Mouse (Mus musculus) adrenal gland, postnatal 14 days (tissue): ENCODE measurements at regions not wholly inside any gene's neighbourhood (a gene's known extent, or its start where the extent isn't known, plus 50 kb on each side); places are given as distances from the start of the nearest gene placed in this dataset.

Experiments used
- DNase-seq: peaks from one replicate; pipeline ENCODE4 v3.0.0; 2021; ENCODE audit warnings: mixed read lengths

- peak; percentile 70 for DNase-seq
Observed at GRCm38 (mm10) chr13:44509526-44510159, 219.6 kb upstream of the Jarid2 start.

GRCm38 (mm10) chr13:44513378-44514285 is 215.6 kb upstream of the Jarid2 start:
- no peak for DNase-seq

DNA sequence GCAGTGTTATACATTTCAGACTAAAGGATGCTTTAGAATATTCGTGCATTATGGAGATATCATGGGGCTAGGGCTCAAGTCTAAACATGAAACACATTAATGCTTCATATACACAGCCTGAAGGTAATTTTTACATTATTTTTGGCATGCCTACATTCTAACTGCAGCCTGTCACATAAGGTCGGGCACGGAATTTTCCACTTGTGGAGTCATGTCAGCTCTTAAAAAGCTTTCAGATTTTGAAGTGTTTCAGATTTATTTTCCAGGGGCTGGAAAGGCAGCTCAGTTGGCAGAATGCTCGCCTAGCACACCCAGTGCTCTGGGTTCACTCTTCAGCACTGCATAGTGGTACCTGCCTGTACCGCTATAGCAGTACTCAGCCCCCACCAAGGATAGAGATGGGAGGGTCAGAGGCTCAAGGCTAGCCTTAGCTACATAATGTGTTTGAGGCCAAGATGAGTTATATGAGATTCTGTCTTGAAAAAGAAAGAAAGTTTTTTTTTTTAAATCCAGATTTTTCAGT is 214.6 kb upstream of the Jarid2 start:
- DNase-seq, result no peak

GRCm38 (mm10) chr13:44516863-44517262 is 212.4 kb upstream of the Jarid2 start:
- DNase-seq, result no peak

GRCm38 (mm10) chr13:44517312-44517711 is 212.0 kb upstream of the Jarid2 start:
- DNase-seq, result no peak

DNA sequence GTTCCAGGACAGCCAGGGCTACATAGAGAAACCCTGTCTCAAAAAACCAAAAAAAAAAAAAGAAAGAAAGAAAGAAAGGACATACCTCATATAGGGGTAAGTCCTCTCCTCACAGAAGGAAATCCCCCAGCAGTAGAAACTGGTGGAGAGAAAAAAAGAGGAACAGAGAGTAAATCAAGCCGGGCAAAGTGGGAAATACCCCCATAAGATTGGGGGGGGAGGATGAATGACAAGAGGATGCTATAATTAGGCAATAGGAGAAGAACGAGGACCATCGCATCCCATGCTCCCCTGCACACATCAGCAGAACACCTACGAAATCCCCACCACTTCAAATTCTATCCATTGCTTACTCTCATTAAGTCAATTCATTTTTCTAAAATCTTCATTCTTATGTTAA is 211.1 kb upstream of the Jarid2 start:
- DNase-seq, result no peak

GRCm38 (mm10) chr13:44523516-44523915 is 205.8 kb upstream of the Jarid2 start:
- no peak for DNase-seq

DNA sequence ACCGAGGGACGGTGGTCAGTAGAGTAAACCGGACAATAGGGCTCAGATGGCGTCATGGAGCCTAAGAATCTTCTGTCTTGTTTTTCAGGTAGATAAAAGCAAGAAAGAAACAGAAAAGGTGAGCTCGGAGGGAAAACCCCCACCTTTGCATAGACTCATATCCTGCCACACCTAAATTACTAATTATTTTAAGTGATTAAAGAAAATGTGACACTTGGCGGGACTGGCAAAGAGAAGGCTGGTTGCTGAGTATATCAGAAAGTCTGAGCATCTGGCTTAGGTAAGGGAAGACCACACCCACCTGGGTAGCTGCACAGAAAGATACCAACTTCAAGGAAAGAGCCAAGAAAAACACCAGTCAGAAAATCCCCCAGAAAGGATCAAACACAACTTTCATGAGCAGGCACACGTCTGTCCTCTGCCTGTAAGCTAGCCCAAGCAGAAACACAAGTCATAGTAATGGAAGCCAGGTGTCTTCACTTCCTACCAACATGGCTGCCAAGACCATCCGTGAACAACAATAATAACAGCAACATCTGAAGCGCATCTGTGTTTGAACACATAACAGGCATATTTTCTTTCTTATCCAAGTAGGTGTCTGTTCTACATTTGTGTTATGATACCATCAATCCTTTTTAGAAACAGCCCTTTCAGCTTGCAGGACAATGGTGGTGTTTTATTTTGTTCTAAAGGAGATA is 198.3 kb upstream of the Jarid2 start:
- no peak for DNase-seq

- DNase-seq, result no peak
Observed at GRCm38 (mm10) chr13:44532631-44533180, 196.6 kb upstream of the Jarid2 start.

DNA sequence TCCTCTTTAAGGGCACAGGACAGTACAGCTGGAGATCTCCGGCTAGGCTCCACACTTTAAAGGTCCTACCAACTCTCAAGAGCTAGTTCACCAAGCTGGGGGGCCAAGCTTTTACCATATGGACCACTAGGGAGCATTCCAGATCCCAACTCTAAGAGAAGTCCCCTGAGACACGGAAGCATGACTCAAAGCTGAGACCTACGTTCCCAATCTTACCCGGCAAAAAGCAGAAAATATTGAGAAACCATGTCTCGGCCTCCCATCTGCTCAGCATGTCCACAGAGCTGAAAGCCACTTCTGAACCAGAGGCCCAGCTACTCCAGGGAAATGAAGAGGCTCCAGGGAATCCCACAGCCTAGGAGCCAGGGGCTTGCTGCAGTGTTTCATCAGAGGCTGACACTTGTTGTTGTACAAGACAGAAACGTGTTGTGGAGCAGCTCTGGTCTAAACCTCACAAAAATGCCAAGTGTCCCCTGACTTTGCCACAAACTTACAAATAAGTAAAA is 194.6 kb upstream of the Jarid2 start:
- peak; percentile 63 for DNase-seq

- DNase-seq, result no peak
Observed at GRCm38 (mm10) chr13:44535441-44535840, 193.8 kb upstream of the Jarid2 start.

DNA sequence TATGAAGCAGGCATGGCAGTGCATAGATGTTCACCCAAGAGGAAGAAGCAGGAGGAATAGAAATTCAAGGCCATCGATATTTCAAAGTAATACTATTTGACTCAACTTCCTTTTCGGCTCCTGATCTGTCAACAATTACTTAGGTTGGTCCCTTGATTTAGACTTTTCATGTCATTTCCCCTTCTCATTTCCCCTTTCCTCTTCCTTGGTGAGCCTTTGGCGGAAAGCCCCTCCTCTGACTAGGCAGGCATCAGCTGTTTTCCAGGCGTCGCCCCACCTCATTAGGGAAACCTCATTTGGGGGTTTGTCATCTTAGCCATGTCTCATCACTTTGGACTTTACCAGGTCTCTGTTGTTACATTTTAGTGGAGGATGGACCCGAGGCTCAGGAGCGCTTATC is 191.0 kb upstream of the Jarid2 start:
- DNase-seq, result no peak

DNA sequence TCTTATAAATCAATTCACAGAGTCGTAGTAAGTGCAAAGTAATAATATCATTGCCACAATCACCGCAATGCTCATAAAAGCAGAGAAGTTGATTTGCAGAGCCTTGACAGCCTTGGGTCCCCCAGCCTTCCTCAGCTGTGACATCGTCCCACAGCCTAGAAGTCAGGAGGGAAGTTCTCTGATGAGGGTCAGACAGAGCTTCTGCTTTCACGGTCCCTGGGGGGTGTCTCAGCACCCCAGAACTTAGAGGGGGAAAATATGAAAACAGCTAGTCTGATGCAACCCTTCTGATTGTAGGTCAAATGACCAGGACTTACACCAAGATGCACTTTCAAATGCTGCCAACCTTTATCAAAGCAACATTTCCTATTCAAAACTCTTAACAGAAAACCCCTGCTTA is 188.9 kb upstream of the Jarid2 start:
- DNase-seq, result no peak

DNA sequence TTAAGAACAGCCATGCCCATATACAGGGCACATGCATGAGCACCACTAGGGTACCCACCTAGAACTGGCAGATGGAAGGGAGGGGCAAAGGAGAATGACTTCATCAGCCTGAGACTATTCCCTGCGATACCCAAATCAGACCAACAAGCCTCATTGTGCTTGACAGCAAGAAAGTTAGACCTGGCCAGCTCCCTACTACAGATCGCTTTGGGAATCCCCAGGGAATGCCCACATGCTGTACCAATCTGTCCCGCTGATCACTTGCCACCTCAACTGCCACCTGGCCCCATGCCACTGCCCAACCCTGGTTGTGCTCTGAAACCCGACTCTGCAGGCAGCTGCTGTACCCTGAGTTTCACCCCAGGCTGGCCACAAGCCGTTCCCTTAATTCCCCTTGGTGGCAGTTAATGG is 188.0 kb upstream of the Jarid2 start:
- DNase-seq, result peak; percentile 82

DNA sequence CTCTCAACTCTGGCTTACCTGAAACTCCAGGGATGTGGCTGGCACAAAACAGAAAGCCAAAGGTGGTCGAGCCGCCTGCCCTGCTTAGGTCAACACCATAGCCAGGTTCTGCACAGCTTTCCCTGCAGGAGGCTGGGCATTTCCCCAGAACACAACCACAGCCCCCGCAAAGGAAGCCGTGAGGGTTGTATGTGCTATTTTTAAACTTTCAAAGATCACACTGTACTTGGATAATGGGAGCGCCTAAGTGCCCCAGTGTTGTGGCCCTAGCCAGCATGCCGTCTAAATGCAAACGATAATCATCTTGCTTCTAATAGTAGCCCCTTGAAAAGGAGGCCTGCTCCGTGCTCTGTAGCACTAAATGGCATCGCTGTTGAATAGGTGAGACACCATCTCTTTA is 184.5 kb upstream of the Jarid2 start:
- DNase-seq, result no peak

- no peak for DNase-seq
Observed at GRCm38 (mm10) chr13:44546289-44546688, 183.0 kb upstream of the Jarid2 start.

DNA sequence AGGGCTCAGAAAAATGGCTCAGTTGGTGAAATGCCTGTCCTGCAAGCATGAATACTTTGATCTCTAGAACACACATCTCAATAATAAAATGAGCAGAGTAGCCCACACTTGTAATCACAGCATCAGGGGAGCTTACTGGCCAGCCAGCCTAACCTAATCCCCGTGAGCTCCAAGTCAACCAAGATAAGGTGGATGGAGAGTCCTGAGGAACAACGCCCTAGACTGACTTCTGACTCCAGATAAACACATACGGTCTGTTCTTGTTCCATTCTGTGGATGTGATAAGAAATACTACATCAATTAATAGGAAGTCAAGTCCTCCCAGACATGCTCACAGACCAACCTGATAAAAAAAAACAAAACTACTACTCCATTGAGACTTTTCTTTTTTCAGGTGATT is 180.4 kb upstream of the Jarid2 start:
- no peak for DNase-seq

- DNase-seq, result no peak
Observed at GRCm38 (mm10) chr13:44553363-44553762, 175.9 kb upstream of the Jarid2 start.

DNA sequence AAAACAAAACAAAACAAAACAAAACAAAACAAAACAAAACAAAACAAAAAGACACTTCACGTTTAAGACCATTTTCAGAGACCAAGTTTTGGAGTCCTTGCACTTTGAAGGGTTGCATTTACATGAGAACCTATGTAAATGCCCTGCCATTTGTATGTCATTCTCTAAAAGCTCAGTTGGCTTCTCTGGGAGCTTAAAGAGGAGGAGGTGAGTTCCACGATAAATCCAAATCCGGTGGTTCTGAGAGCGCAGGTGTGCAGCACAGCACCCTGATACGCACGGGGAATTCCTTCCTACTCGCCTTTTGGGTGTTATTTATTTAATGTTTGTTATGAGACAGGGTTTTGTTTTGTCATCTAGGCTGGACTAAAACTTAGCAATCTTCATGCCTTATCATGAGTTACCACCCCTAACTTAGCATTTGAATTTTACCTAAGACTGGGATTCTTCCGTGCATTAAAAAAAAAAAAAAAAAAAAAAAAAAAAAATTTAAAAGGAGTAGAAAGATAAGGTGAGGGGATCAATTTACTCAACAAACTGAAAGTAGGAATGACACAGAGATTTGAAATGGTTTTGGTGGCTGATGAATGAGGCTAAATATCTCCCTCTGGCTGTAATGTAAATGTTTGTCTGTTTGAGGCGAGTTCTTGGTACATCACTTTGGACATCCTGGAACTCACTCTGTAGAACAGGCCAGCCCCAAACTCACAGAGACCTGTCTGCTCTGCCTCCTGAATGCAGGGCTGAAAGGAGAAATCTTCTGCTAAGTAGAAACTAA is 174.4 kb upstream of the Jarid2 start:
- DNase-seq, result no peak

DNA sequence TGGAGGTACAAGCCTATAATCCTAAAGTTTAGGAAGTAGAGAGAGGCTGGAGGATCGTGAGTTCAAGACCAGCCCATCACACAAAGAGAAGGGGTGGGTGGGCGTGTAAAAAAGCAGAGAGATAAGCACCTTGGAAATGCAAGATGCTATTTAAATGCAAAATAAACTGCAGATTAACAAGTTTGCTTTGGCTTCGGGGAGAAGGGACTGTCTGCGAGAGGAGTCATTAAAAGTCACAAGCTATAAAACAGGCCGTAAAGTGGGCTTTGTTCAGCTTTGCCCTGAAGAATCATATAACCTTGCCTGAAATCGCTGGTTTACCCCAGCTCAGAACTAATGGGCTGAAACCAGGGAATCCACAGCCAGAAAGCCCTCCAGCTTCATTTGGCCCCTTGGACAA is 173.3 kb upstream of the Jarid2 start:
- DNase-seq, result no peak

GRCm38 (mm10) chr13:44558051-44558450 is 171.2 kb upstream of the Jarid2 start:
- no peak for DNase-seq
